Mouse (Mus musculus) heart, embryonic 16.5 days (tissue): ENCODE results near the gene Slc38a1. TPM values are rescaled to one million over a fixed set of nuclear protein-coding genes. Genes with fewer than 3 reads are reported as not detected.

Experiments
- ATAC-seq: fragments of 200-750 bp; cut with Nextera tagmentation; replicated peaks from 2 replicates; pipeline ENCODE4 v1.8.0; 2017; ENCODE audit warnings: moderate number of reproducible peaks; ENCODE audit not compliant: insufficient read depth, low FRiP score; ENCODE audit errors: extremely low read depth
- H3K27ac ChIP-seq: fragments of 300-500 bp; sonication (generic); 2 replicates; pipeline ENCODE4 v1.5.1; 2014; ENCODE audit warnings: mild to moderate bottlenecking, low read length, control low read depth, moderate library complexity
- H3K27me3 ChIP-seq: fragments of 300-500 bp; sonication (generic); 2 replicates; pipeline ENCODE4 v1.6.1; 2014; ENCODE audit warnings: low read length, mixed read lengths; ENCODE audit not compliant: control insufficient read depth, insufficient read depth
- H3K36me3 ChIP-seq: fragments of 300-500 bp; sonication (generic); 2 replicates; pipeline ENCODE4 v1.6.1; 2014; ENCODE audit not compliant: control insufficient read depth, insufficient read depth
- H3K4me1 ChIP-seq: fragments of 300-500 bp; sonication (generic); 2 replicates; pipeline ENCODE4 v1.6.1; 2014; ENCODE audit warnings: low read length, mixed read lengths; ENCODE audit not compliant: control insufficient read depth, insufficient read depth
- H3K4me2 ChIP-seq: fragments of 300-500 bp; sonication (generic); 2 replicates; pipeline ENCODE4 v1.6.1; 2014; ENCODE audit warnings: low read depth, mild to moderate bottlenecking, control low read depth, low read length
- H3K4me3 ChIP-seq: fragments of 300-500 bp; sonication (generic); 2 replicates; pipeline ENCODE4 v1.5.1; 2014; ENCODE audit warnings: mild to moderate bottlenecking, control low read depth, low read length
- H3K9ac ChIP-seq: fragments of 300-500 bp; sonication (generic); 2 replicates; pipeline ENCODE4 v1.6.1; 2014; ENCODE audit warnings: low read length, control low read depth
- H3K9me3 ChIP-seq: fragments of 300-500 bp; sonication (generic); replicated peaks from 2 replicates; pipeline ENCODE4 v1.6.1; 2016; ENCODE audit warnings: low read length; ENCODE audit not compliant: control insufficient read depth
- WGBS: fragments of 180-500 bp; shearing (Covaris S2); extraction: QIAGEN DNeasy Blood & Tissue Kit; methylation state at CpG from one replicate; pipeline ENCODE4 v1.1.7; 2014; 5-methylcytosine and 5-hydroxymethylcytosine counted together
- polyA plus RNA-seq: library from polyadenylated mRNA; unstranded; fragments of >200 nt; fragmentation: Nextera tagmentation; extraction: Ambion mirVana; gene quantifications from 2 replicates; pipeline ENCODE4 v1.2.1, GENCODE M21; 2015

The Slc38a1 gene
- polyA plus RNA-seq, 1 experiment from 2014 or later = 71.2 TPM

GRCm38 (mm10) chr15:96566850-96567271, 75.9 kb downstream of the Slc38a1 start:
- 12% methylated on average over 14 of the region's 14 CpGs for WGBS
- no peaks in the 10 kb centered on the region for H3K27me3 ChIP-seq
- no peak overlapping the region for H3K27ac ChIP-seq
- no peak; the same call in 1 of the 2 replicates for ATAC-seq
- peak overlapping the region; percentile 49 for H3K4me3 ChIP-seq
- H3K36me3 ChIP-seq = no peaks in the 10 kb centered on the region
- H3K4me2 ChIP-seq = peak overlapping the region; percentile 65
- peaks cover 10% of the 10 kb centered on the region for H3K4me1 ChIP-seq
- peak overlapping the region; percentile 49; the same call in 1 of the 2 replicates for H3K9ac ChIP-seq
- H3K9me3 ChIP-seq = no peaks in the 10 kb centered on the region

- H3K4me2 ChIP-seq = no peak overlapping the region
- no peak for ATAC-seq
- H3K27ac ChIP-seq = no peak overlapping the region
- H3K4me1 ChIP-seq = peaks cover 7% of the 10 kb centered on the region
- no peaks in the 10 kb centered on the region for H3K36me3 ChIP-seq
- no peak overlapping the region for H3K4me3 ChIP-seq
- no peaks in the 10 kb centered on the region for H3K9me3 ChIP-seq
- H3K9ac ChIP-seq = no peak overlapping the region
- H3K27me3 ChIP-seq = no peaks in the 10 kb centered on the region
- WGBS = 83% methylated on average over 1 of the region's 1 CpGs
Measured at GRCm38 (mm10) chr15:96563852-96564251, 78.9 kb downstream of the Slc38a1 start.

- no peaks in the 10 kb centered on the region for H3K4me1 ChIP-seq
- no peak overlapping the region for H3K4me3 ChIP-seq
- no peaks in the 10 kb centered on the region for H3K36me3 ChIP-seq
- H3K9ac ChIP-seq = no peak overlapping the region
- no peak overlapping the region for H3K4me2 ChIP-seq
- no peak overlapping the region for H3K27ac ChIP-seq
- no peaks in the 10 kb centered on the region for H3K9me3 ChIP-seq
- no peak for ATAC-seq
- H3K27me3 ChIP-seq = no peaks in the 10 kb centered on the region
- 88% methylated on average over 5 of the region's 5 CpGs for WGBS
Measured at GRCm38 (mm10) chr15:96562521-96562920, 80.2 kb downstream of the Slc38a1 start.

GRCm38 (mm10) chr15:96560576-96561298, 82.0 kb downstream of the Slc38a1 start:
- Histone ChIP-seq H3K4me3 (no peak overlapping the region), H3K4me1 (no peaks in the 10 kb centered on the region), H3K36me3 (no peaks in the 10 kb centered on the region), H3K9ac (no peak overlapping the region), H3K9me3 (no peaks in the 10 kb centered on the region), H3K27ac (no peak overlapping the region), H3K27me3 (no peaks in the 10 kb centered on the region), H3K4me2 (no peak overlapping the region)
- WGBS = 92% methylated on average over 14 of the region's 14 CpGs
- ATAC-seq = no peak

GRCm38 (mm10) chr15:96551569-96552380, 90.9 kb downstream of the Slc38a1 start:
- H3K27ac ChIP-seq = no peak overlapping the region
- H3K36me3 ChIP-seq = no peaks in the 10 kb centered on the region
- no peak overlapping the region for H3K4me3 ChIP-seq
- no peak overlapping the region for H3K4me2 ChIP-seq
- H3K9ac ChIP-seq = no peak overlapping the region; the same call in 1 of the 2 replicates
- no peaks in the 10 kb centered on the region for H3K9me3 ChIP-seq
- H3K4me1 ChIP-seq = peaks cover 10% of the 10 kb centered on the region
- ATAC-seq = peak; percentile 90
- H3K27me3 ChIP-seq = no peaks in the 10 kb centered on the region
- 58% methylated on average over 9 of the region's 9 CpGs for WGBS

- WGBS = 88% methylated on average over 8 of the region's 8 CpGs
- Histone ChIP-seq H3K36me3 (no peaks in the 10 kb centered on the region), H3K27ac (no peak overlapping the region), H3K4me3 (no peak overlapping the region), H3K27me3 (no peaks in the 10 kb centered on the region), H3K4me2 (no peak overlapping the region), H3K9me3 (no peaks in the 10 kb centered on the region), H3K9ac (no peak overlapping the region), H3K4me1 (peaks cover 10% of the 10 kb centered on the region)
- no peak for ATAC-seq
Measured at GRCm38 (mm10) chr15:96551107-96551506, 91.6 kb downstream of the Slc38a1 start.

GRCm38 (mm10) chr15:96548363-96548762, 94.3 kb downstream of the Slc38a1 start:
- peak overlapping the region; percentile 63 for H3K27ac ChIP-seq
- 80% methylated on average over 9 of the region's 9 CpGs for WGBS
- no peaks in the 10 kb centered on the region for H3K36me3 ChIP-seq
- H3K9ac ChIP-seq = no peak overlapping the region
- no peaks in the 10 kb centered on the region for H3K9me3 ChIP-seq
- no peak overlapping the region for H3K4me2 ChIP-seq
- H3K4me1 ChIP-seq = peaks cover 13% of the 10 kb centered on the region
- H3K4me3 ChIP-seq = no peak overlapping the region
- no peak for ATAC-seq
- no peaks in the 10 kb centered on the region for H3K27me3 ChIP-seq

GRCm38 (mm10) chr15:96547256-96548195, 95.2 kb downstream of the Slc38a1 start:
- Histone ChIP-seq H3K9me3 (no peaks in the 10 kb centered on the region), H3K4me3 (no peak overlapping the region), H3K4me2 (no peak overlapping the region), H3K27ac (peak overlapping the region; percentile 63), H3K36me3 (no peaks in the 10 kb centered on the region), H3K9ac (no peak overlapping the region), H3K4me1 (peaks cover 13% of the 10 kb centered on the region), H3K27me3 (no peaks in the 10 kb centered on the region)
- 59% methylated on average over 21 of the region's 21 CpGs for WGBS
- no peak for ATAC-seq
